Mouse (Mus musculus) intestine, postnatal 0 days (tissue): Measurements from ENCODE around the gene Cdc42ep2. TPM values are rescaled to one million over a fixed set of nuclear protein-coding genes. Genes with fewer than 3 reads are reported as not detected.

Experiments used
- ATAC-seq: fragments of 200-750 bp; cut with Nextera tagmentation; 2 replicates; pipeline ENCODE4 v1.8.0; 2017; ENCODE audit warnings: mild to moderate bottlenecking, moderate TSS enrichment, moderate library complexity
- H3K27ac ChIP-seq: fragments of 300-500 bp; sonication (generic); 2 replicates; pipeline ENCODE4 v1.5.1; 2014; ENCODE audit warnings: mild to moderate bottlenecking, low read depth, low read length, moderate library complexity
- H3K27me3 ChIP-seq: fragments of 300-500 bp; sonication (generic); replicated peaks from 2 replicates; pipeline ENCODE4 v1.6.1; 2014; ENCODE audit warnings: low read length, mixed read lengths; ENCODE audit not compliant: control insufficient read depth, insufficient read depth
- H3K36me3 ChIP-seq: fragments of 300-500 bp; sonication (generic); 2 replicates; pipeline ENCODE4 v1.6.1; 2014; ENCODE audit warnings: mild to moderate bottlenecking, moderate library complexity; ENCODE audit not compliant: control insufficient read depth, insufficient read depth
- H3K4me1 ChIP-seq: fragments of 300-500 bp; sonication (generic); replicated peaks from 2 replicates; pipeline ENCODE4 v1.6.1; 2014; ENCODE audit warnings: antibody characterized with exemption, low read length, mixed read lengths; ENCODE audit not compliant: control insufficient read depth, insufficient read depth
- H3K4me2 ChIP-seq: fragments of 300-500 bp; sonication (generic); replicated peaks from 2 replicates; pipeline ENCODE4 v1.6.1; 2014; ENCODE audit warnings: low read depth, mild to moderate bottlenecking, moderate library complexity
- H3K4me3 ChIP-seq: fragments of 300-500 bp; sonication (generic); 2 replicates; pipeline ENCODE4 v1.5.1; 2014; ENCODE audit warnings: low read depth, low read length
- H3K9ac ChIP-seq: fragments of 300-500 bp; sonication (generic); 2 replicates; pipeline ENCODE4 v1.6.1; 2014; ENCODE audit warnings: mild to moderate bottlenecking, low read depth, low read length
- H3K9me3 ChIP-seq: fragments of 300-500 bp; sonication (generic); 2 replicates; pipeline ENCODE4 v1.6.1; 2016; ENCODE audit warnings: mixed run types; ENCODE audit not compliant: control insufficient read depth
- CTCF ChIP-seq: sonication (generic); IDR thresholded peaks from 2 replicates; pipeline ENCODE4 v1.5.1; 2016; ENCODE audit warnings: low read depth, mild to moderate bottlenecking, control low read depth, antibody characterized with exemption, moderate library complexity
- WGBS: fragments of 180-500 bp; shearing (Covaris S2); extraction: QIAGEN DNeasy Blood & Tissue Kit; methylation state at CpG from one replicate; pipeline ENCODE4 v1.1.7; 2014; 5-methylcytosine and 5-hydroxymethylcytosine counted together
- polyA plus RNA-seq: library from polyadenylated mRNA; unstranded; fragments of >200 nt; fragmentation: Nextera tagmentation; extraction: Ambion mirVana; gene quantifications from 2 replicates; pipeline ENCODE4 v1.2.1, GENCODE M21; 2015

Cdc42ep2 gene
- polyA plus RNA-seq, 1 experiment from 2014 or later = 6.6 TPM

GRCm38 (mm10) chr19:5912103-5913006 is 12.3 kb downstream of the Cdc42ep2 start:
- H3K9ac ChIP-seq = peak overlapping the region; percentile 92
- WGBS = under 1% methylated on average over 59 of the region's 59 CpGs

GRCm38 (mm10) chr19:5911430-5912102 is 13.1 kb downstream of the Cdc42ep2 start:
- Histone ChIP-seq H3K9me3 (no peaks in the 10 kb centered on the region), H3K4me3 (peak overlapping the region; percentile 79), H3K4me2 (peak overlapping the region; percentile 89), H3K27ac (peak overlapping the region; percentile 67), H3K36me3 (peaks cover 5% of the 10 kb centered on the region), H3K4me1 (0 out of 2 replicates have a peak, but pooled peaks cover 11% of the 10 kb centered on the region), H3K27me3 (no peaks in the 10 kb centered on the region), H3K9ac (peak overlapping the region; percentile 92)
- TF ChIP-seq CTCF = no peak
- WGBS = 3% methylated on average over 14 of the region's 14 CpGs
- ATAC-seq = no peak

More at GRCm38 (mm10) chr19:5912103-5913006, 12.3 kb downstream of the Cdc42ep2 start:
- Histone ChIP-seq H3K36me3 (peaks cover 6% of the 10 kb centered on the region), H3K27me3 (no peaks in the 10 kb centered on the region), H3K9me3 (no peaks in the 10 kb centered on the region), H3K4me3 (peak overlapping the region; percentile 79), H3K27ac (peak overlapping the region; percentile 67), H3K4me1 (0 out of 2 replicates have a peak, but pooled peaks cover 11% of the 10 kb centered on the region), H3K4me2 (peak overlapping the region; percentile 89)
- peak; percentile 47 for TF ChIP-seq CTCF
- ATAC-seq = peak; percentile 97

GRCm38 (mm10) chr19:5910221-5910620 is 14.4 kb downstream of the Cdc42ep2 start:
- 36% methylated on average over 6 of the region's 6 CpGs for WGBS
- Histone ChIP-seq H3K4me1 (0 out of 2 replicates have a peak, but pooled peaks cover 11% of the 10 kb centered on the region), H3K27me3 (no peaks in the 10 kb centered on the region), H3K36me3 (peaks cover 18% of the 10 kb centered on the region), H3K9me3 (no peaks in the 10 kb centered on the region), H3K27ac (0 out of 2 replicates have a peak overlapping the region, but pooled peaks have one; percentile 8), H3K4me2 (peak overlapping the region; percentile 89; the same call in 1 of the 2 replicates), H3K4me3 (no peak overlapping the region), H3K9ac (no peak overlapping the region)
- no peak for ATAC-seq
- peak; percentile 40; the same call in 1 of the 2 replicates for TF ChIP-seq CTCF

GRCm38 (mm10) chr19:5907275-5907674 is 17.3 kb downstream of the Cdc42ep2 start:
- H3K36me3 ChIP-seq = peaks cover 47% of the 10 kb centered on the region
- H3K27ac ChIP-seq = no peak overlapping the region
- ATAC-seq = no peak
- no peaks in the 10 kb centered on the region for H3K9me3 ChIP-seq
- H3K4me1 ChIP-seq = 0 out of 2 replicates have a peak, but pooled peaks cover 11% of the 10 kb centered on the region
- no peak overlapping the region for H3K4me3 ChIP-seq
- no peak overlapping the region for H3K9ac ChIP-seq
- WGBS = 76% methylated on average over 3 of the region's 3 CpGs
- no peaks in the 10 kb centered on the region for H3K27me3 ChIP-seq
- no peak for TF ChIP-seq CTCF
- no peak overlapping the region for H3K4me2 ChIP-seq

- Histone ChIP-seq H3K4me2 (peak within 1 kb of the TSS; percentile 93), H3K4me1 (no peaks in the 10 kb centered on the region; the same call in 1 of the 2 replicates), H3K36me3 (peaks cover 16% of the 10 kb centered on the region), H3K4me3 (peak within 1 kb of the TSS; percentile 56), H3K27ac (no peak within 1 kb of the TSS), H3K9me3 (no peaks in the 10 kb centered on the region), H3K27me3 (no peaks in the 10 kb centered on the region), H3K9ac (peak within 1 kb of the TSS; percentile 45)
- 3% methylated on average over 35 of the region's 36 CpGs for WGBS
- peak; percentile 90 for ATAC-seq
- TF ChIP-seq CTCF = no peak
Observed at GRCm38 (mm10) chr19:5894002-5894678, 30.5 kb downstream of the Cdc42ep2 start, which contains the start of gene Tigd3. TSS of gene Tigd3 (minus strand) at chr19:5894149.
